Comparison of ENCODE assay signal across 20 mouse cellular contexts in the genomic region with DNA sequence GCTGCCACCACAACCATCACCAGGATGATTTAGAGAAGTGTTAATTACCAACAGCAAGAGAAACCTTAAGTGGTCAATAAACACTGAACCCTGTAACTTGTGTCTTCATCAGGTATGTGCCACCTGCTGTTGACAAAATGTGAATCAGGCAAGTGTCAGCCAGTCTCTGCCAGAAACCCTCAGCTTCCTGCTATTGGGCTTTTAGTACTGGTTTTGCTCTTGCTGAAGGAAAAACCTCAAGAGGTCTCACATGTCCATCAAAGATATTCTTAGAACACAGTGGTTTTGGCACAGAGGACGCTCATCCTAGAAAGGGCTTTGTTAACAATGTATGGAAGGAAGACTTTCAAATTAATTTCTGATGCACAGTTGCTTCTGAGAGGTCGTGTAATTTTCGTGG.
"Had no signal": no experiment of that assay in that cellular context is flagged by ENCODE, and none has a peak within 500 bp of the region (broad histone marks: within the 10 kb centered on the region; RNA-seq: fewer than 3 reads in every experiment).

No protein-coding gene starts in this region.

- H3K4me3 ChIP-seq: limb, embryonic 12.5 days; limb, embryonic 15.5 days; midbrain, embryonic 12.5 days; neural tube, embryonic 12.5 days; neural tube, embryonic 15.5 days had no signal

- H3K4me1 ChIP-seq: limb, embryonic 12.5 days; limb, embryonic 15.5 days; midbrain, embryonic 12.5 days; neural tube, embryonic 12.5 days; neural tube, embryonic 15.5 days had no signal

- H3K9ac ChIP-seq: limb, embryonic 12.5 days; limb, embryonic 15.5 days; liver, embryonic 14.5 days; liver, postnatal 0 days; lung, embryonic 14.5 days; midbrain, embryonic 12.5 days; neural tube, embryonic 12.5 days; neural tube, embryonic 15.5 days had no signal

- H3K27ac ChIP-seq: limb, embryonic 12.5 days; limb, embryonic 15.5 days; liver, embryonic 14.5 days; macrophage; midbrain, embryonic 12.5 days; neural tube, embryonic 12.5 days; neural tube, embryonic 15.5 days; stomach, postnatal 0 days had no signal

- ATAC-seq: liver, postnatal 0 days; lung, postnatal 0 days had no signal

- H3K9me3 ChIP-seq: limb, embryonic 12.5 days; limb, embryonic 15.5 days; midbrain, embryonic 12.5 days; neural tube, embryonic 12.5 days; neural tube, embryonic 15.5 days had no signal

- H3K4me2 ChIP-seq: limb, embryonic 12.5 days; limb, embryonic 15.5 days; liver, embryonic 11.5 days; lung, embryonic 14.5 days; midbrain, embryonic 12.5 days; neural tube, embryonic 12.5 days; neural tube, embryonic 15.5 days had no signal

- H3K36me3 ChIP-seq: limb, embryonic 12.5 days; limb, embryonic 15.5 days; midbrain, embryonic 12.5 days; neural tube, embryonic 12.5 days; neural tube, embryonic 15.5 days had no signal

- H3K27me3 ChIP-seq: limb, embryonic 12.5 days; limb, embryonic 15.5 days; midbrain, embryonic 12.5 days; neural tube, embryonic 12.5 days; neural tube, embryonic 15.5 days had no signal

- DNase-seq: kidney, adult 9 months; kidney, postnatal 14 days; kidney, postnatal 4 days; left cerebral cortex, postnatal 4 days; liver, postnatal 0 days; lung, embryonic 14.5 days; right cerebral cortex, adult 18-20 months; right cerebral cortex, postnatal 14 days; right cerebral cortex, postnatal 4 days; thymus, postnatal 36 days had no signal
